Mouse (Mus musculus): ENCODE data around the gene Ano6. TPM values are rescaled to one million over a fixed set of nuclear protein-coding genes. Genes with fewer than 3 reads are reported as not detected.

Ano6 gene
- polyA plus RNA-seq, 1 experiment = 38.7 TPM

DNA sequence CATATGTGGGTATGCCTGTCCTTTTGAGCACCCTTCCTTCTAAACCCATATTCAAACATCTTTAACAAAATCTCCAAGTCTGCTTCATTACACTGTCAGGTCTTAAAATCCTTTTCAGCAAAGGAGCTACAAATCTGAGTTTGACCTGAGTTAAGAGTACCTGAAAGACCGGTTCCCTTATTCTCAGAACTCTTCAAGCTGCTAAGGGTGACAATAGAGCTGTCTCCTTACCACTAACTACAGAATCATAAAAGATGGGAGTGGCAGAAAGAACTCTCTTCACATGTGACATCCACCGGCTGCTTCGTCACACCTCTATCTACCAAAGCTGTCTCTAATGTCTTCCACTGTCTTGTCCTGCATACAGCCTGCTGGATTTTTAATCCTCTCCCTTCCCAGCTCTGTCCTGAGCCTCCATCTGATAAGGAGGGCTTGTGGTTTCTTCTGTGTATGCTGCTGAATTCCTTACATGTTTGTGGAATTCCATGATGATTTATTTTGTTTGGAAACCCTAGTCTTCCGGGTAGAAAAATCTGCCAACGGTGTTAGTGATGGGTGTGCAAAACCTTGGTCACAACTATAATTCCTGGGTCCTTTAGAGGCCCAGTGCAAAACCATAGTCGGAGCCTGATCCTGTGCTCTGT is 212.4 kb downstream of the Ano6 start:
- WGBS = 23% methylated on average over 6 of the region's 6 CpGs
- no peak for DNase-seq (ENCODE audit: low read depth, low spot score)

DNA sequence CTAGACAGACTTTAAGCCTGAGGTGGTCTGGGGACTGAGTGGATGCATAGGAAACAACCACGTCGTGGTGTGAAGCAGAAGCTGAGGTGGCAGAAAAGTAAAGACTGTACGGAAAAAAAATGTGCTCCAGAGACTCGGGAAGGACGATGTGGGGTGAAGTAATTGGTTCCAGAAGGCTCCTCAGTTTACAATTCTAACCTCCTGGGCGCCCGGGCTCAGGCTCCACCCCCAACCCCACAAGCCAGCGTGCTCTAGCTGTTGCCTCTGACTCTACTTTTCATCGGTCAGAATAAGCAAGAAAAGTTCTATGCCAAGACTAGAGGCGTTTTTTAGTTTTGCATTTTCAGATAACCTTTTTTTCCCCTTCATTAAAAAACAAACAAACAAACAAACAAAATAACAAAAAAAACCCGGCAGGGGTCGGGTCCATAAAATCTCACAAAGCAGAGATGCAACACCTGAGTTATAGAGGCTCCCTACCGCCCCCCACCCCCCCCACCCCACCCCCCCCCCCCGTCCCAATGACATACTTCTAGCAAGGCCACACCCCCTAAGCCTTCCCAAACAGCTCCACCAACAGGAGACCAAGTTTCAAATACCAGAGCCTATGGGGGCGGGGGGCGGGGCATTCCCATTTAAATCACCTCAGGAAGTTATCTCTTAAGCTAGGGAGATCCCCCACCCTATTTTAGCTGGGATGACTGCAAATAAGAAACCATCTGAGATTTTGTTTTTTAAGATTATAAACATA is 221.2 kb downstream of the Ano6 start:
- 86% methylated on average over 16 of the region's 16 CpGs for WGBS
- no peak for DNase-seq (ENCODE audit: low read depth, low spot score)

DNA sequence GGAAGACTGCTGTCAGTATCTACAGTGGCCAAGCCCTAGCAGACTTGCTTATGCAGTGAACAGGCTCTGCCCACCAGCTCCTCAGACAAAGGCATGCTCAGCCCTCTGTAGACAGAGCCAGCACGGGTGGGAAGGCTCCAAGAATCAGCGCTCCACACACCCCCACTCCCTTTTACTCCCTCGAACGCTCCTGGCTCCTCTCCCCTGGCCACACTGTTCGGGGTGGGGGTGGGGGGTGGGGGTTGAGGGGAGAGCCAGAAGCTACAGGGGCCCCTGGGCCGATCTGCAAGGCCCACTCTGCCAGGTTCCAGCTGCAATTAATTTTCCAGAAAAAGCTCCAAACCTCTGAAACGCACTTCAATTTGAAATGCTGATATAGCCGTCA is 221.7 kb downstream of the Ano6 start:
- WGBS = 61% methylated on average over 8 of the region's 8 CpGs
- DNase-seq (ENCODE audit: low read depth, low spot score) = no peak

DNA sequence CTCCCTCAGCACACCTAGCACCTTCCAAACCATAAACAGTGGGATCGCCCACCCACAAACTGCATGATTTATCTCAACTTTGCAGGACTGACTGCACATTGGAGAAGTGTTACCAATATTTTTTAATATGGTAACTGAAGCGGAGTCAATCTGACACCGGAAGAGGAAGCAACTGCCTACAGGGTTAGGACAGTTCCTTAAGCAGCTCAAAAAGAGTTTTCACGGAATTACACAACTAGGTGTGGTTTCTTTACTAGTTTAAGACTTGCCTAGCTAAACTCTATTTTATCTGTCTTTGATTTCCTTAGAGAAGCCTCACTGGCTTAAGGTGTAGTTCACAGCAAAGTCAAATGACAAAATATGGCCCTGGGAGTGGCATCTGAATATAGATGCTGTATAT is 223.9 kb downstream of the Ano6 start:
- 80% methylated on average over 4 of the region's 4 CpGs for WGBS
- no peak for DNase-seq (ENCODE audit: low read depth, low spot score)

DNA sequence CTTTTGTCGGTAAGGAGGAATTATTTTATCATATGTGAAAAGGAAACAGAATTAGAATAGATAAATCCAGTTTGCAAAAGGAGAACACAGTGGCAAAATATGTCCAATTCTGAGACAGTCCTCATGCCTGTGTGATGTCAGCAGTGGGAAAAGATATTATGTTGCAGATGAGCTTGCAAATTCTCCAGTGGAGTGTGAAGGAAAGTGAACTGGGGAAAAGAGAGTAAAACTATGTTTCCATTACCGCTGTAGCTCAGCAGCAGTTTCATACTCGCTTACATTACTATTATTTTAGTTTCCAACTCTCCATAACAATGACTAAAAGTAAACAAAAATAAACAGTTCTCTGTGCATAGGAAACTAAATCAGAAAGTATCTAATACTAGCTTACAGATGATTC is 229.8 kb downstream of the Ano6 start:
- no peak for DNase-seq (ENCODE audit: low read depth, low spot score)
- WGBS = 89% methylated on average over 3 of the region's 3 CpGs

DNA sequence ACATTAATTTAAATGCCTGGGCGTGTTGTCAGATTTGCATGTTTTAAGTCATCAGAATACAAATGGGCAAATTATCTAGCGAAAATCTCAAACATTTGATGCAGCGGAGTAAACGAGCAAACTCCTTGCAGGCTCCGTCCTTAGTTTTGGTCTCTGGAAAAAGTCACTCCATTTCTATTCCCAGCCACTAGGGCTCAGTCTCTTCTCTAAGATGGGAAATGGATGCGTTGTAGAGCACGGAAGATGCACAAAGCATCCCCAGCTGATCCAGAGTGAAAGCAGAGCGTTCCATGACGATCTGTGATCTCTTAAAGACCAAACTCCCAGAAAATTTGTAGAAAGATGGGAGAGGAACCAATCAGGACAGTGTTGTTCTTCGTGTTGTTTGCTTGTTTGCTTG is 230.9 kb downstream of the Ano6 start:
- WGBS = 60% methylated on average over 10 of the region's 10 CpGs

More for the DNA sequence above, 230.9 kb downstream of the Ano6 start:
- DNase-seq (ENCODE audit: low read depth, low spot score) = no peak

Other genes with a start within 250 kb of the Ano6 start
- 0.05 TPM in 1 of 2 replicates, not detected in the other for gene Dbx2, start 134.9 kb upstream of the Ano6 start, polyA plus RNA-seq (2012; rRNA removed)

Measured in large intestine, adult 2 months (tissue).